Mouse (Mus musculus) liver, embryonic 11.5 days (tissue): ENCODE measurements around the gene Llph. TPM values are rescaled to one million over a fixed set of nuclear protein-coding genes. Genes with fewer than 3 reads are reported as not detected.

Source experiments
- ATAC-seq: fragments of 200-750 bp; cut with Nextera tagmentation; replicated peaks from 2 replicates; pipeline ENCODE4 v1.8.0; 2017; ENCODE audit warnings: moderate number of reproducible peaks, mild to moderate bottlenecking, moderate TSS enrichment, moderate library complexity; ENCODE audit not compliant: low FRiP score
- DNase-seq: peaks from one replicate; pipeline ENCODE4 v3.0.0-alpha.2; 2017; ENCODE audit warnings: low spot score
- H3K27ac ChIP-seq: fragments of 300-500 bp; sonication (generic); 2 replicates; pipeline ENCODE4 v1.5.1; 2014; ENCODE audit warnings: mild to moderate bottlenecking, low read depth, low read length, control low read depth
- H3K27me3 ChIP-seq: fragments of 300-500 bp; sonication (generic); replicated peaks from 2 replicates; pipeline ENCODE4 v1.6.1; 2014; ENCODE audit warnings: low read length, mixed read lengths; ENCODE audit not compliant: control insufficient read depth, insufficient read depth
- H3K36me3 ChIP-seq: fragments of 300-500 bp; sonication (generic); 2 replicates; pipeline ENCODE4 v1.6.1; 2014; ENCODE audit warnings: mild to moderate bottlenecking, low read length, moderate library complexity, mixed read lengths; ENCODE audit not compliant: control insufficient read depth, insufficient read depth
- H3K4me1 ChIP-seq: fragments of 300-500 bp; sonication (generic); replicated peaks from 2 replicates; pipeline ENCODE4 v1.6.1; 2014; ENCODE audit warnings: low read length, mixed read lengths; ENCODE audit not compliant: control insufficient read depth, insufficient read depth
- H3K4me2 ChIP-seq: fragments of 300-500 bp; sonication (generic); 2 replicates; pipeline ENCODE4 v1.6.1; 2014; ENCODE audit warnings: mild to moderate bottlenecking, control low read depth, moderate library complexity
- H3K4me3 ChIP-seq: fragments of 300-500 bp; sonication (generic); 2 replicates; pipeline ENCODE4 v1.5.1; 2014; ENCODE audit warnings: low read depth, low read length, control low read depth
- H3K9ac ChIP-seq: fragments of 300-500 bp; sonication (generic); 2 replicates; pipeline ENCODE4 v1.6.1; 2014; ENCODE audit warnings: low read depth, low read length, control low read depth
- H3K9me3 ChIP-seq: fragments of 300-500 bp; sonication (generic); 2 replicates; pipeline ENCODE4 v1.6.1; 2016; ENCODE audit warnings: low read length, inconsistent platforms, mixed read lengths; ENCODE audit not compliant: control insufficient read depth
- WGBS: fragments of 180-500 bp; shearing (Covaris S2); extraction: QIAGEN DNeasy Blood & Tissue Kit; methylation state at CpG from one replicate; pipeline ENCODE4 v1.1.7; 2014; 5-methylcytosine and 5-hydroxymethylcytosine counted together
- polyA plus RNA-seq: library from polyadenylated mRNA; unstranded; fragments of >200 nt; fragmentation: Nextera tagmentation; extraction: Ambion mirVana; gene quantifications from 2 replicates; pipeline ENCODE4 v1.2.1, GENCODE M21; 2014

The Llph gene
- polyA plus RNA-seq, 1 experiment from 2014 or later, result 92.3 TPM

- Histone ChIP-seq H3K36me3 (no peaks in the 10 kb centered on the region), H3K27ac (no peak overlapping the region), H3K4me3 (no peak overlapping the region), H3K9ac (no peak overlapping the region), H3K4me2 (no peak overlapping the region), H3K9me3 (no peaks in the 10 kb centered on the region), H3K27me3 (no peaks in the 10 kb centered on the region), H3K4me1 (no peaks in the 10 kb centered on the region; the same call in 1 of the 2 replicates)
- no peak for DNase-seq
- WGBS, result 74% methylated on average over 9 of the region's 9 CpGs
- ATAC-seq, result no peak
These were observed 10.0 kb downstream of the Llph start for GRCm38 (mm10) chr10:120236855-120237254.

- 83% methylated on average over 8 of the region's 8 CpGs for WGBS
- Histone ChIP-seq H3K9ac (no peak overlapping the region), H3K4me3 (no peak overlapping the region), H3K4me2 (no peak overlapping the region), H3K4me1 (no peaks in the 10 kb centered on the region; the same call in 1 of the 2 replicates), H3K9me3 (no peaks in the 10 kb centered on the region), H3K27me3 (no peaks in the 10 kb centered on the region), H3K27ac (no peak overlapping the region), H3K36me3 (no peaks in the 10 kb centered on the region)
- ATAC-seq (no peak), DNase-seq (no peak)
These were observed 11.4 kb downstream of the Llph start for GRCm38 (mm10) chr10:120238241-120238640.

- DNase-seq (no peak), ATAC-seq (no peak)
- Histone ChIP-seq H3K9me3 (no peaks in the 10 kb centered on the region), H3K36me3 (no peaks in the 10 kb centered on the region), H3K4me2 (no peak overlapping the region), H3K4me3 (no peak overlapping the region), H3K27me3 (no peaks in the 10 kb centered on the region), H3K9ac (no peak overlapping the region), H3K4me1 (no peaks in the 10 kb centered on the region; the same call in 1 of the 2 replicates), H3K27ac (no peak overlapping the region)
- WGBS, result 43% methylated on average over 6 of the region's 6 CpGs
These were observed 12.6 kb downstream of the Llph start for GRCm38 (mm10) chr10:120239476-120239875.

GRCm38 (mm10) chr10:120242421-120242820, 15.6 kb downstream of the Llph start:
- DNase-seq, result no peak
- Histone ChIP-seq H3K4me2 (no peak overlapping the region), H3K27ac (no peak overlapping the region), H3K27me3 (no peaks in the 10 kb centered on the region), H3K9me3 (no peaks in the 10 kb centered on the region), H3K36me3 (no peaks in the 10 kb centered on the region), H3K4me1 (peaks cover 3% of the 10 kb centered on the region; the same call in 1 of the 2 replicates), H3K4me3 (no peak overlapping the region), H3K9ac (no peak overlapping the region)
- ATAC-seq, result no peak
- 60% methylated on average over 6 of the region's 6 CpGs for WGBS

GRCm38 (mm10) chr10:120245681-120246080, 18.8 kb downstream of the Llph start:
- Histone ChIP-seq H3K4me3 (no peak overlapping the region), H3K36me3 (no peaks in the 10 kb centered on the region), H3K9me3 (no peaks in the 10 kb centered on the region), H3K27ac (no peak overlapping the region), H3K9ac (no peak overlapping the region), H3K4me1 (0 out of 2 replicates have a peak, but pooled peaks cover 3% of the 10 kb centered on the region), H3K27me3 (no peaks in the 10 kb centered on the region), H3K4me2 (no peak overlapping the region)
- DNase-seq (no peak), ATAC-seq (no peak)
- 87% methylated on average over 5 of the region's 5 CpGs for WGBS

GRCm38 (mm10) chr10:120246994-120247750, 20.3 kb downstream of the Llph start:
- Histone ChIP-seq H3K4me3 (no peak overlapping the region), H3K27me3 (no peaks in the 10 kb centered on the region), H3K9ac (no peak overlapping the region), H3K27ac (no peak overlapping the region), H3K36me3 (no peaks in the 10 kb centered on the region), H3K4me2 (peak overlapping the region; percentile 22), H3K4me1 (0 out of 2 replicates have a peak, but pooled peaks cover 3% of the 10 kb centered on the region), H3K9me3 (no peaks in the 10 kb centered on the region)
- ATAC-seq (no peak), DNase-seq (peak; percentile 53)
- 34% methylated on average over 9 of the region's 9 CpGs for WGBS

- ATAC-seq, result no peak
- Histone ChIP-seq H3K36me3 (no peaks in the 10 kb centered on the region), H3K4me1 (0 out of 2 replicates have a peak, but pooled peaks cover 3% of the 10 kb centered on the region), H3K9me3 (no peaks in the 10 kb centered on the region), H3K4me3 (no peak overlapping the region), H3K4me2 (no peak overlapping the region), H3K9ac (no peak overlapping the region), H3K27ac (no peak overlapping the region), H3K27me3 (no peaks in the 10 kb centered on the region)
- 46% methylated on average over 11 of the region's 11 CpGs for WGBS
- no peak for DNase-seq
These were observed 24.2 kb downstream of the Llph start for GRCm38 (mm10) chr10:120250911-120251683.

GRCm38 (mm10) chr10:120251791-120252190, 24.9 kb downstream of the Llph start:
- ATAC-seq (no peak), DNase-seq (no peak)
- Histone ChIP-seq H3K27me3 (no peaks in the 10 kb centered on the region), H3K4me1 (0 out of 2 replicates have a peak, but pooled peaks cover 3% of the 10 kb centered on the region), H3K4me2 (no peak overlapping the region), H3K36me3 (no peaks in the 10 kb centered on the region), H3K27ac (no peak overlapping the region), H3K9me3 (no peaks in the 10 kb centered on the region), H3K9ac (no peak overlapping the region), H3K4me3 (no peak overlapping the region)
- 81% methylated on average over 4 of the region's 4 CpGs for WGBS
